9 mouse cellular contexts compared by ENCODE assay signal in the genomic region with DNA sequence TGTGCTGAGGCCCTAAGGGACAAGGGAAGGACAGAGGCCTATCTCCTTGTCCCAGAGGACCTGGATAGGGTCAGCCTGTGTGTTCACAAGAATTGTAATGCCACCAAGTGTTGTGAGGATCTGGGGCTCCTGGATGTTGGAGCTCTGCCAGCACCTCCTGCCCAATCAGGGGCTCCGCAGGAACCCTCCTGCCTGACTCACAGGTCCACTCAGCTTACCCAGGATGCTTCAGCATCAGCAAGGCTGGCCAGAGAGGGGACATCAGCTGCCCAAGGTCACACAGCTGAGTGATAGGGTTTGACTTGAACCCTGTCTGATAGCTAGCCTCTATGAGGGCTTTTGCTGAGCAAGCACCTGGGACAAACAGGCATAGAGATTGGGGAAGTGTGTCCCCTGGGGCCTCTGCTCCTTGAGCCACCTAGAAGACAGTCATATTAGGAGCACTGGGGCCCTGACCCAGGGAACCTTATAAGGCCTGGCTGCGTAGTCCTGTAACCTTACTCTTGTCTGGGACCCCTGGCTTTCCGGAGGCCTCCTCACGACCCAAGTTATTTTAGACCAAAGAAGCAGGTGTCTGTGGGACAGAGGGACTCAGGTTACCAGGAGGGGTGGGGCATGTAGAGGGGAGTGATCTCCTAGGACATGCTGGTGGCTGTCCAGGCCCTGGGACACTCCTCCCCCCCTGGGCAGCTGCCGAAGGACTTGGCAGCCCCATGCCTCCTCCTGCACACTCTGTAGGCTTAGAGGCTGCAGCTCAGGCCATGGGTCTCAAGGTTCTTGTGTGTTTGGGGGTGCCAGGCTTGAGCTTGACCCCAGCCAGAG. TPM values are rescaled to one million over a fixed set of nuclear protein-coding genes. Genes with fewer than 3 reads are reported as not detected.
DNase-seq lines count a peak whose midpoint lies in the region; ATAC-seq lines count a peak whose summit lies in the region.
"Had no signal": no experiment of that assay in that cellular context is flagged by ENCODE, and none has a peak within 500 bp of the region (broad histone marks: within the 10 kb centered on the region; RNA-seq: fewer than 3 reads in every experiment).

No protein-coding gene starts in this region.

- peaks cover 37% of the 10 kb centered on the region for H3K4me1 ChIP-seq in hindbrain, embryonic 14.5 days (replicated peaks; ENCODE audit: control insufficient read depth, insufficient read depth, low read length)
- peaks cover 40% of the 10 kb centered on the region for H3K4me1 ChIP-seq in liver, embryonic 15.5 days (replicated peaks)

- no peak for DNase-seq in frontal cortex, postnatal 10 days (ENCODE audit: low spot score in 2 of 2)
- DNase-seq in cerebellum, adult 11 months = peak; percentile 76
- peak; percentile 73 to 77 for DNase-seq in frontal cortex, postnatal 36 days (ENCODE audit: low spot score in 2 of 2)
- DNase-seq in hindbrain, embryonic 14.5 days (ENCODE audit: low spot score) = no peak
- DNase-seq in skeletal muscle tissue, adult 2 months (ENCODE audit: low read depth, low spot score) = peak; percentile 97
- DNase-seq in spleen, adult 18-20 months = no peak

- peak overlapping the region; percentile 52 for H3K4me2 ChIP-seq in hindbrain, embryonic 14.5 days (replicated peaks)
- no peak overlapping the region for H3K4me2 ChIP-seq in liver, embryonic 15.5 days

- peak overlapping the region; percentile 62 for H3K9ac ChIP-seq in hindbrain, embryonic 14.5 days
- no peak overlapping the region for H3K9ac ChIP-seq in liver, embryonic 15.5 days

- peak overlapping the region; percentile 28 for H3K4me3 ChIP-seq in hindbrain, embryonic 14.5 days (replicated peaks; ENCODE audit: low read length)
- H3K4me3 ChIP-seq in liver, embryonic 15.5 days (replicated peaks) = no peak overlapping the region

- peak; percentile 13; the same call in 1 of the 2 replicates for ATAC-seq in frontal cortex, adult (ENCODE audit: low TSS enrichment)
- no peak; the same call in 1 of the 2 replicates for ATAC-seq in hindbrain, embryonic 14.5 days (ENCODE audit: low FRiP score)
- 0 out of 2 replicates have a peak, but pooled peaks have one; percentile 4 for ATAC-seq in liver, embryonic 15.5 days (ENCODE audit: insufficient read depth)

- H3K27ac ChIP-seq in hindbrain, embryonic 14.5 days = peak overlapping the region; percentile 86
- no peak overlapping the region for H3K27ac ChIP-seq in liver, embryonic 15.5 days (replicated peaks)

- 68% methylated on average over 5 of the region's 5 CpGs for WGBS in hindbrain, embryonic 14.5 days
- WGBS in liver, embryonic 15.5 days (ENCODE audit: insufficient replicate concordance) = 62% methylated on average over 5 of the region's 5 CpGs

- no peaks in the 10 kb centered on the region for H3K9me3 ChIP-seq in hindbrain, embryonic 14.5 days (ENCODE audit: control insufficient read depth, low read length)
- no peaks in the 10 kb centered on the region for H3K9me3 ChIP-seq in liver, embryonic 15.5 days (replicated peaks)

- no peaks in the 10 kb centered on the region for H3K27me3 ChIP-seq in hindbrain, embryonic 14.5 days (ENCODE audit: control insufficient read depth, insufficient read depth, low read length)
- no peaks in the 10 kb centered on the region for H3K27me3 ChIP-seq in liver, embryonic 15.5 days

- H3K36me3 ChIP-seq in hindbrain, embryonic 14.5 days (replicated peaks; ENCODE audit: control insufficient read depth, insufficient read depth) = 0 out of 2 replicates have a peak, but pooled peaks cover 2% of the 10 kb centered on the region
- H3K36me3 ChIP-seq in liver, embryonic 15.5 days (replicated peaks) = no peaks in the 10 kb centered on the region

RNA-seq across cellular contexts. Expression of a gene that starts 4.5 kb away (rescaled TPM):
- polyA plus RNA-seq in hindbrain, embryonic 14.5 days (2014; fragmentation: Nextera tagmentation; extraction: Ambion mirVana) = 78.1 and 82.0 TPM in 2 replicates
- 4.7 and 6.6 TPM in 2 replicates for polyA plus RNA-seq in liver, embryonic 15.5 days (2015; fragmentation: Nextera tagmentation; extraction: Ambion mirVana)

RNA-seq across cellular contexts. Expression of a gene that starts 20.3 kb away (rescaled TPM):
- 28.1 and 30.5 TPM in 2 replicates for polyA plus RNA-seq in hindbrain, embryonic 14.5 days (2014; fragmentation: Nextera tagmentation; extraction: Ambion mirVana)
- polyA plus RNA-seq in liver, embryonic 15.5 days (2015; fragmentation: Nextera tagmentation; extraction: Ambion mirVana) = 23.5 and 29.5 TPM in 2 replicates

RNA-seq across cellular contexts. Expression of a gene that starts 26.6 kb away (rescaled TPM):
- polyA plus RNA-seq in hindbrain, embryonic 14.5 days (2014; fragmentation: Nextera tagmentation; extraction: Ambion mirVana) = 8.5 and 9.3 TPM in 2 replicates
- polyA plus RNA-seq in liver, embryonic 15.5 days (2015; fragmentation: Nextera tagmentation; extraction: Ambion mirVana) = 11.6 and 11.7 TPM in 2 replicates

RNA-seq across cellular contexts. Expression of a gene that starts 39.2 kb away (rescaled TPM):
- polyA plus RNA-seq in hindbrain, embryonic 14.5 days (2014; fragmentation: Nextera tagmentation; extraction: Ambion mirVana) = 32.3 and 36.8 TPM in 2 replicates
- 7.9 and 8.5 TPM in 2 replicates for polyA plus RNA-seq in liver, embryonic 15.5 days (2015; fragmentation: Nextera tagmentation; extraction: Ambion mirVana)

RNA-seq across cellular contexts. Expression of a gene that starts 50.6 kb away (rescaled TPM):
- polyA plus RNA-seq in hindbrain, embryonic 14.5 days (2014; fragmentation: Nextera tagmentation; extraction: Ambion mirVana) = 0.48 and 0.81 TPM in 2 replicates
- polyA plus RNA-seq in liver, embryonic 15.5 days (2015; fragmentation: Nextera tagmentation; extraction: Ambion mirVana) = not detected in 2 replicates
- polyA plus RNA-seq: erythroblast, embryonic 14.5 days had no signal

Comparison
In these comparisons a context has a peak if more than half of its experiments do, and no peak if none do; other contexts are left out.
1. DNase-seq: peak in cerebellum, adult 11 months (single experiment), frontal cortex, postnatal 36 days (2 of 2) and skeletal muscle tissue, adult 2 months (single experiment); none in frontal cortex, postnatal 10 days (0 of 2), hindbrain, embryonic 14.5 days (single experiment) and spleen, adult 18-20 months (0 of 2).
2. RNA of a gene that starts 4.5 kb away (polyA plus RNA-seq): 78.1 to 82.0 TPM in hindbrain, embryonic 14.5 days; 4.7 to 6.6 TPM in liver, embryonic 15.5 days; every median in the first group is over 10 times any median in the second.